Mouse (Mus musculus): Measurements from ENCODE around the gene Cox19. TPM values are rescaled to one million over a fixed set of nuclear protein-coding genes. Genes with fewer than 3 reads are reported as not detected.
"Not testable (repeated sequence)": the region's sequence is repeated elsewhere in the genome, so short reads cannot be mapped to it uniquely, and the experiment has no call there.

The Cox19 gene
- polyA plus RNA-seq, 1 experiment: 10.5 TPM

GRCm38 (mm10) chr5:139338891-139339290, 12.3 kb downstream of the Cox19 start:
- peaks cover 84% of the 10 kb centered on the region for H3K36me3 ChIP-seq (ENCODE audit: control insufficient read depth)
- no peak overlapping the region for H3K4me3 ChIP-seq (replicated peaks)
- TF ChIP-seq GATA1 (IDR thresholded peaks at IDR 0.05; ENCODE audit: low read length): no peak
- TF ChIP-seq TAL1 (IDR thresholded peaks at IDR 0.05; ENCODE audit: low read length): no peak
- no peaks in the 10 kb centered on the region for H3K27me3 ChIP-seq (ENCODE audit: control insufficient read depth)
- no peaks in the 10 kb centered on the region for H3K9me3 ChIP-seq (ENCODE audit: control insufficient read depth, low read length)
- H3K4me1 ChIP-seq (ENCODE audit: control insufficient read depth): peaks cover 15% of the 10 kb centered on the region

DNA sequence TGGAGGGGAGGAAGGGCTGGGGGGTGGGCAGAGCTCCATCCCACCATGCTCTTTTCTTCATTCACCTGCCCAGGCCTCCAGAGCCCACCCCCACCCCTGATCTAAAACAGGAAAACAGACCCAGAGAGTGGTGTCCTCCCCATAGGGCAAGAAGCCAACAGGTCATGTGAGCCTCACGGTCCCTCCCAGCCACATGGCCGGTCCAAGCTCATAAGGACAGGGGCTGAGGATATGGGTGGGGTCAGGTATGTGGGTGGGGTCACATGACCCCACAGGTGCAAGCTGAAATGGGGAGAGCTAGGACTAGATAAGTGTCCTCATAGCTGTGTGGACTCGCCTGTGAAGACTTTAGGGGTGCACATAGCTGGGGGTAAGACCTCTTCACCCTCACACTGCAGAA, 12.8 kb downstream of the Cox19 start:
- H3K4me3 ChIP-seq (replicated peaks): no peak overlapping the region
- no peaks in the 10 kb centered on the region for H3K27me3 ChIP-seq (ENCODE audit: control insufficient read depth)
- H3K9me3 ChIP-seq (ENCODE audit: control insufficient read depth, low read length): no peaks in the 10 kb centered on the region
- peaks cover 84% of the 10 kb centered on the region for H3K36me3 ChIP-seq (ENCODE audit: control insufficient read depth)
- H3K4me1 ChIP-seq (ENCODE audit: control insufficient read depth): peaks cover 10% of the 10 kb centered on the region
- TF ChIP-seq TAL1 (IDR thresholded peaks at IDR 0.05; ENCODE audit: low read length) (no peak), GATA1 (IDR thresholded peaks at IDR 0.05; ENCODE audit: low read length) (no peak)

DNA sequence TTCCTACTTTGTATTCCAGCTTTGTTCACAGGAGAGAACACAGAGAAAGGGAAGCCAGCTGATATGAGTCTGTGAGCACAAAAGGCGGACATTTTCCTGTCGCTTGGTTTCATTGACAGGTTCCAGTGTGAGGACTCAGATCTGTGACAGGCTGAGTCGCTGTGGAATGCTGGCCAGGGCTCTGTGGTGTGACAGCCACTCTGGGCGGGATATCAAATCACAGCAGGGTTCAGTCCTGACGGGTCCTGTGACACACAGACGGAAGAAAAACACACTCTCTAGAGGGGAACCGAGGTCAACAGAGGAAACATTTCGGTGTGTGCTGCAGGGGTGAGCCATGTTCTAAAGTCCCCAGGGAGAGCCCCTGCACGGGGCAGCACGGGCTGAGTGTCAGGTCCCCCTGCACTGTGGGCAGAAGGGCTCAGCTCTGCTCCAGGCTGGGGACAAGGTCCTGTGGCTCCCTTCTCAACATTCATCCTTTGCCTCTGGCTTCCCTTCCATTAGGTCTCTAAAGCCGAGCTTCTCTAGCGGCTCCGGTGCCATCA, 13.3 kb downstream of the Cox19 start:
- Histone ChIP-seq H3K4me3 (replicated peaks) (no peak overlapping the region), H3K4me1 (ENCODE audit: control insufficient read depth) (peaks cover 8% of the 10 kb centered on the region), H3K36me3 (ENCODE audit: control insufficient read depth) (peaks cover 80% of the 10 kb centered on the region), H3K9me3 (ENCODE audit: control insufficient read depth, low read length) (no peaks in the 10 kb centered on the region), H3K27me3 (ENCODE audit: control insufficient read depth) (no peaks in the 10 kb centered on the region)
- TF ChIP-seq GATA1 (IDR thresholded peaks at IDR 0.05; ENCODE audit: low read length): no peak
- TF ChIP-seq TAL1 (IDR thresholded peaks at IDR 0.05; ENCODE audit: low read length): no peak

GRCm38 (mm10) chr5:139335634-139336033, 15.6 kb downstream of the Cox19 start:
- Histone ChIP-seq H3K4me3 (replicated peaks) (no peak overlapping the region), H3K36me3 (ENCODE audit: control insufficient read depth) (peaks cover 60% of the 10 kb centered on the region), H3K9me3 (ENCODE audit: control insufficient read depth, low read length) (no peaks in the 10 kb centered on the region), H3K27me3 (ENCODE audit: control insufficient read depth) (no peaks in the 10 kb centered on the region), H3K4me1 (ENCODE audit: control insufficient read depth) (peaks cover 13% of the 10 kb centered on the region)
- no peak for TF ChIP-seq TAL1 (IDR thresholded peaks at IDR 0.05; ENCODE audit: low read length)
- TF ChIP-seq GATA1 (IDR thresholded peaks at IDR 0.05; ENCODE audit: low read length): no peak

DNA sequence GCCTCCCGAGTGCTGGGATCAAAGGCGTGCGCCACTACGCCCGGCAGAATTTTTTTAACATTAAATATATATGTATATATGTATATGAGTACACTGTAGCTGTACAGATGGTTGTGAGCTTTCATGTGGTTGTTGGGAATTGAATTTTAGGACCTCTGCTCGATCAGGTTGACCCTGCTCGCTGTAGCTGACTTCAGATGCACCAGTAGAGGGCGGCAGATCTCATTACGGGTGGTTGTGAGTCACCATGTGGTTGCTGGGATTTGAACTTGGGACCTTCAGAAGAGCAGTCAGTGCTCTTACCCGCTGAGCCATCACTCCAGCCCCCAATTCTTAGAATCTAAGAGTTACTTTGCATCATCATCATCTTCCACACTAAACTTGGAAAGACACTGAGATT, 16.8 kb downstream of the Cox19 start:
- not testable (repeated sequence) for H3K27me3 ChIP-seq (ENCODE audit: control insufficient read depth); H3K9me3 ChIP-seq (ENCODE audit: control insufficient read depth, low read length); H3K4me3 ChIP-seq (replicated peaks)
- H3K4me1 ChIP-seq (ENCODE audit: control insufficient read depth): peaks cover 13% of the 10 kb centered on the region
- H3K36me3 ChIP-seq (ENCODE audit: control insufficient read depth): peaks cover 47% of the 10 kb centered on the region

DNA sequence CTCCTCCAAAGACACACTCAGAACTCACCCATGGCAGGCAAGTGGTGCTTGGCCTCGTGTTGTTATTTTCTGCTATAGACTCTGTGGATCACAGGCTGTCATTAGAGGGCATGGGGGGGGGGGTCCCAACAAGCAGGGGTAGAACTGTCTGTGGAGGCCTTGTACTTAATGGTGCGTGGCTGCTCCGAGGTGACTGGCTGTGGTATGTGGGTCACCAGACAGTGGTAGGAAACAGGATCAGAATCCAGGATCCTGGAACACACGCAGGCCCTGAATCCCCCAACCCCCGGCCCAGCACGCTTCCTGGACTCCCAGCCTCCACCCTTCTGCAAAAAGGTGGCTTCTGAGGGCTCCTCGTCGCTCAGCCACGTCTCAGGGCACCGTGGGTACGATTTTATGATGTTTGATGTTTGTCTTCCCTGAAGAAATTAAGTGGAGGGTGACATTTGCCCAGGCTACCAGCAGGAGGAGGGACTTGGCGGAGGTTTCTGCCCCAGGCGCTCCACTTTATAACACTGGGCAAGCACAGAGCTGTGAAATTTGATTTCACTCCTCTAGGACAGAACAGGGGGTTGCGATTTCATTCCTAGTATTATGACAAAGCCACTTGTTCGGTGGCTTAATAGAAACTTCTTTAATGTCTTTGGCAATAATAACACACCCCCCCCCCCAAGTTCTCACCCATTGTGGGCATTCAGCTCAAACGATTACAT, 17.8 kb downstream of the Cox19 start:
- Histone ChIP-seq H3K4me3 (replicated peaks) (no peak overlapping the region), H3K4me1 (ENCODE audit: control insufficient read depth) (peaks cover 12% of the 10 kb centered on the region), H3K36me3 (ENCODE audit: control insufficient read depth) (peaks cover 38% of the 10 kb centered on the region), H3K9me3 (ENCODE audit: control insufficient read depth, low read length) (no peaks in the 10 kb centered on the region), H3K27me3 (ENCODE audit: control insufficient read depth) (no peaks in the 10 kb centered on the region)
- TF ChIP-seq TAL1 (IDR thresholded peaks at IDR 0.05; ENCODE audit: low read length) (no peak), GATA1 (IDR thresholded peaks at IDR 0.05; ENCODE audit: low read length) (no peak)

GRCm38 (mm10) chr5:139332590-139333272, 18.5 kb downstream of the Cox19 start:
- no peak for TF ChIP-seq GATA1 (IDR thresholded peaks at IDR 0.05; ENCODE audit: low read length)
- TF ChIP-seq TAL1 (IDR thresholded peaks at IDR 0.05; ENCODE audit: low read length): no peak
- H3K4me3 ChIP-seq (replicated peaks): no peak overlapping the region
- H3K27me3 ChIP-seq (ENCODE audit: control insufficient read depth): no peaks in the 10 kb centered on the region
- H3K9me3 ChIP-seq (ENCODE audit: control insufficient read depth, low read length): no peaks in the 10 kb centered on the region
- peaks cover 11% of the 10 kb centered on the region for H3K4me1 ChIP-seq (ENCODE audit: control insufficient read depth)
- peaks cover 31% of the 10 kb centered on the region for H3K36me3 ChIP-seq (ENCODE audit: control insufficient read depth)

DNA sequence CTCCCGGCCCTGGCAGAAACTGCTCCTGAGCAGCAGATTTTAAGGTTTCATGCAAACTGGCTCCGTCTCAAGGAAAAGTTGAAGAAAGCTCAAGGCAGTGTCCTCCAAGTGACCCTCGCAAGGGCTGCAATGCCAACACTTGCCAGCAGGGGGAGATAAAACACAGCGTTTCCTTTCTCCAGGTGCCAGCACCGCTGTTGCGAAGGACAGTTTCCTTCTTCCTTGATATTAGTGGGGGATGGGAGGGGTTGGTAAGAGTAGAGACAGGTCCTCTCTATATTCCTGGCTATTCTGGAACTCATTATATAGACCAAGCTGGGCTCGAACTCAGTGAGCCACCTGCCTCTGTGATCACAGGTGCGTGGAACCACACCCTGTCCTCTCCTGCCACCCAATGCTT, 19.5 kb downstream of the Cox19 start:
- Histone ChIP-seq H3K4me3 (replicated peaks) (no peak overlapping the region), H3K27me3 (ENCODE audit: control insufficient read depth) (no peaks in the 10 kb centered on the region)
- TF ChIP-seq GATA1 (IDR thresholded peaks at IDR 0.05; ENCODE audit: low read length): no peak
- no peak for TF ChIP-seq TAL1 (IDR thresholded peaks at IDR 0.05; ENCODE audit: low read length)

GRCm38 (mm10) chr5:139330766-139331165, 20.5 kb downstream of the Cox19 start:
- Histone ChIP-seq H3K9me3 (ENCODE audit: control insufficient read depth, low read length) (no peaks in the 10 kb centered on the region), H3K36me3 (ENCODE audit: control insufficient read depth) (peaks cover 12% of the 10 kb centered on the region), H3K4me1 (ENCODE audit: control insufficient read depth) (peaks cover 15% of the 10 kb centered on the region), H3K4me3 (replicated peaks) (no peak overlapping the region), H3K27me3 (ENCODE audit: control insufficient read depth) (peaks cover 5% of the 10 kb centered on the region)
- no peak for TF ChIP-seq GATA1 (IDR thresholded peaks at IDR 0.05; ENCODE audit: low read length)
- TF ChIP-seq TAL1 (IDR thresholded peaks at IDR 0.05; ENCODE audit: low read length): no peak

More for the DNA sequence above, 19.5 kb downstream of the Cox19 start:
- H3K36me3 ChIP-seq (ENCODE audit: control insufficient read depth): peaks cover 22% of the 10 kb centered on the region
- H3K4me1 ChIP-seq (ENCODE audit: control insufficient read depth): peaks cover 11% of the 10 kb centered on the region
- no peaks in the 10 kb centered on the region for H3K9me3 ChIP-seq (ENCODE audit: control insufficient read depth, low read length)
